23 mouse cellular contexts compared by ENCODE assay signal in the genomic region with DNA sequence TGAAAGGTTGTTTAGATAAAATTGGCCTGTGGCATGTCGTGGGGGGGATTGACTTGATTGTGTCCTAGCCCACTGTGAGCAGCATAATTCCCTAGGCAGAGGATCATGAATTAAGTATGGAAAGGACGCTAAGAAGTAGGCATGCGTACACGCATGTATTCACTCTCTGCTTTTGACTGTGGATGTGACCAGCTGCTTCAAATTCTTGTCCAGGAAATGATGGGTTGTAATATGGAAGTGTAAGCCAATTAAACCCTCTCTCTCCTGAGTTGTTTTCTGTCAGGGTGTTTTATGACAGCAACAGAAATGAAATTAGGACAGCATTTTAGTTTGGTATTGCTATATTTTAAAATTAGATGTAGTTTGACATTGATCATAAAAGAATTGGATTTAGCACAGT. TPM values are rescaled to one million over a fixed set of nuclear protein-coding genes. Genes with fewer than 3 reads are reported as not detected.
"Had no signal": no experiment of that assay in that cellular context is flagged by ENCODE, and none has a peak within 500 bp of the region (broad histone marks: within the 10 kb centered on the region; RNA-seq: fewer than 3 reads in every experiment).

No protein-coding gene starts in this region.

- H3K4me2 ChIP-seq: liver, embryonic 13.5 days; midbrain, embryonic 11.5 days had no signal

- H3K27me3 ChIP-seq: liver, embryonic 13.5 days had no signal

- H3K9me3 ChIP-seq: liver, embryonic 13.5 days had no signal

- H3K27ac ChIP-seq: left cerebral cortex, adult 2 months; liver, embryonic 13.5 days had no signal

- H3K4me3 ChIP-seq: left cerebral cortex, adult 2 months; liver, embryonic 13.5 days had no signal

- H3K36me3 ChIP-seq: liver, embryonic 13.5 days had no signal

- DNase-seq: kidney, postnatal 25 days; layer of hippocampus, postnatal 36 days; liver, embryonic 13.5 days; lung, adult 2 months; lung, postnatal 14 days; lung, postnatal 4 days; midbrain, embryonic 14.5 days; thymus, adult 2 months; thymus, postnatal 14 days; thymus, postnatal 4 days had no signal

- H3K9ac ChIP-seq: liver, embryonic 13.5 days had no signal

RNA-seq across cellular contexts. Expression of a gene that starts 39.9 kb away (rescaled TPM):
- total RNA-seq: left cerebral cortex, postnatal 10 days; liver, adult 2 months; megakaryocyte progenitor cell, adult 5-6 weeks; megakaryocyte-erythroid progenitor cell, adult 5-6 weeks; midbrain, postnatal 0 days had no signal
- polyA plus RNA-seq: kidney, embryonic 16.5 days; large intestine, adult 2 months; limb, embryonic 11.5 days; limb, embryonic 14.5 days; liver, adult 2 months; midbrain, embryonic 11.5 days; midbrain, embryonic 14.5 days; midbrain, postnatal 0 days; small intestine, adult 2 months; stomach, embryonic 16.5 days had no signal

RNA-seq across cellular contexts. Expression of a gene that starts 58.8 kb away (rescaled TPM):
- total RNA-seq: liver, adult 2 months had no signal
